Mouse (Mus musculus): ENCODE results near the gene Slc2a4.

Gene Slc2a4

DNA sequence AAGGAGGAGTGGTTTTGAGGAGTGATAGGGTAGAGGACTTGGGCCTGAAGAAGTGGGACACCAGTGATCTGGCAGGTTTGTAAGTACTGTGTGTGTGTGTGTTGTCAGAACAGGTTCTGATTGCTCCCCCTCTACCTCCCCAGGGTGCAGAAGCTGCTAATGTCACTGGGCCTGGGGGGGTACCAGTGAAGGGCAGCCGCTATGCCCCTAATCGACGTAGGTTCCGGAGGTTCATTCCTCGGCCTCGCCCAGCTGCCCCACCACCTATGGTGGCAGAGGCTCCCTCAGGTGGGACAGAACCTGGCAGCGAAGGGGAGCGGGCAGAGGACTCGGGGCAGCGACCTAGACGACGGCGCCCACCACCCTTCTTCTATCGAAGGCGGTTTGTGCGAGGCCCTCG, 8.3 kb downstream of the Slc2a4 start:
- CTCF ChIA-PET: no interaction called here

DNA sequence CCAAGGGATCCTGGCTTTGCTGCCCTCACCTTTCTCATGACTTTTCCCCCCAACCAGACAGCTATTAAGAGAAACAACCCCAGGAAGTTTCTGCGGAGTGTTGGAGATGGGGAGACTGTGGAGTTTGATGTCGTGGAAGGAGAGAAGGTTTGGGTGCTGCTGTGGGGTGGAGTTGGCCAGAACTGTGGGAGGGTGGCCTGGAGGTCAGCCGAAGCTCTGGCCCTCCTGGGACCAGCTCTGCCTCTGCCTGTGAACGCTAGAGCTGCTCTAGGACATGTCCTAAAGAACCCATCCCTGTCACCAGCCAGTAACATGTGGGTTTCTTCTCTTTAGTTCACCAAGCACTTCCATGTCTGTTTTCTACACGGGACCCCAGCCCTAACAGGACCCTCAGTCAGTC, 8.8 kb downstream of the Slc2a4 start:
- CTCF ChIA-PET: no interaction called here

DNA sequence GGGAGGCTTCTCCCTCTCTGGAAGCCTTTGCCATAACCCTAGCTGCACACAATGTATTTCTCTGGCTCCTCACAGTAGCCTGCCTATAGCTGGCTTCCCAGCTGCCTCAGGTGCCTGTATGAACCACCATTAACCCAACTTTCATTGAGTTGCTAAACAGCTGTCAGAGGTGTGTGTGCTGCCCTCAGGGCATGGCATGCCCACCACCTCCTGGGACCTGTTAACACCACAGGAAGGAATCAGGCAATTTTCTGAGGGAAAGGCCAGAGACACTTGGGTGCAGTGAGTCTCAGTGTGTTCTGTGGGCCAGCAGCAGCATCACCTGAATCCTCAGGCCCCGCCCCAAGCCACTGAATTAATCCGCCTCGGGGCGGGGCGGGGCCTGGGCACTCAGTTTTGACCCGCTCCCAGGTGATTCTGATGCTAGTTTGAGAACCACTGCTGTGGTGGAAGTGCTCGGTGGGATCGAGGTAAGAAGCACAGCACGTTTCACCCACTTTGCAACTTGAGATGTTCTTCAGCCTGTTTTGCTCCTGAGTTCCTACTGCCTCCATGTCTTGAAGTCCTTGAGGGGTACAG, 9.5 kb downstream of the Slc2a4 start:
- CTCF ChIA-PET: no interaction called here

DNA sequence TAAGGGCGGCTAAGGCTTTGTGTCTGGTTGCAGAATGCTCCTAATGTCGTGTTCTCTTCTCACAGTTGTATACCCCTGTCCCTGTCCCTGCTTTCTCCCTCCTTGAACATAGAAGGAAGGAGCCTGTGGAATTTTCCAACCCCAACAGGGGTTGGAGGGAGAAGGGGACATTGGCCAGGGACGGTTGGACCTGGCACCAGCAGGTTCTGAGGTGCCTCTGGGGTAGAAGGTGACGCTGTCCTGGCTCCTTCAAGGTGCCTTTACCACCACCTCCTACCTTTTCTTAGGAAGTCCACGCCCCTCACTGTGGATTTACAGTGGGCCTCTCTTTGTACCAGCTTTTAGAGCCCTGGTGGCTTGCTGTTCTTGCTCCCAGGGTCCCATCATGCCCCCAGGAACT, 10.2 kb downstream of the Slc2a4 start:
- CTCF ChIA-PET: interaction anchor here (0.5 kb wide), 1 partner anchor 84 kb away, joined by 15 read pairs; no protein-coding TSS in a partner anchor

DNA sequence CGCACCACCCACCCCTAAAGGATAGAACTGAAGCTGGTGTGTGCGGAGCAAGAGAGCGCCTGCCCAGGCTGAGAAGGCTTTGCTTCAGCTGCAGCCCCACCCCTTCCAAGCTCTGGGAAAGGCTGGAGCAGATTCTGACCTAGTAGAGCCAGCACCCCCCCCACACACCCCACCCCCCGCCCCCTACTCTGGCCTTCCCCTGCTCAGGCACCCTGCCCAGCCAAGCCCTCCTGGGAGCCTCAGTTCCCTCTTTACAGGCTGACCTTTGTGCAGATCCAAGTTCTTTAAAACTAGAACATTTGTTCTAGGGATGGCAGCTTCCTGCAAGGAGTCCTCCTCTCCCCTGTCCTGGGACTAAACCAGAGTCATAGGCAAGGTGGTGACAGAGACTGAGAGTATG, 10.6 kb downstream of the Slc2a4 start:
- CTCF ChIA-PET: interaction anchor here (0.5 kb wide), 1 partner anchor 84 kb away, joined by 15 read pairs; no protein-coding TSS in a partner anchor

DNA sequence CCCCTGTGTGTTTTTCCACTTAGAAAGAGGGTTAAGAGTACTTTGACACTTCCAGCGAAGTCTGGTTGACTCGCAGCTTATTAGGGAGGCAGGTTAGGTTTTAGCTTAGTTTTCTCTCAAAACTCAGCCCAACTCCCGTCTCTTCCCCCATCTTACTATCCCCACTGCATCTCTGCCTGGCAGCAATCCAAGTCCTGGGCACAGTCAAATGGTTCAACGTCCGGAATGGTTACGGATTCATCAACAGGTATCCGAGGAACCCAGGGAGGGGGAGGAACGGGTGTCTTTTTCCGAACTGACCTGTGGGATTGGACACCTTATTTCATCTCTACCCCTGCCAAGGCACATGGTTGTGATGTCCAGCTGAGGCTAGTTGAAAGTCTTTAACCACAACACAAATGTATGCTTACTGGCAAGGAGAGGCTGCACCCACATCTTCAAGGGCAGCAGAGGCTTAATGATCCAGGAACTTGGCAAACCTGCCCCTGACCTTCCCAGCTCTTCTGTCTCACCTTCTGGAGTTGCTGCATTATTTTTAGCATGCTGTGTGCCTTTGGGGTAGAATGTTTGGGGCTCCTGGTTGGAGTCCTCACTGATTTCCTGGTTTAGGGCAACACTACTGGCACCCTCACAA, 11.2 kb downstream of the Slc2a4 start:
- CTCF ChIA-PET: interaction anchor here (0.5 to 0.6 kb wide), 2 partner anchors 15 to 85 kb away, joined by 3 to 15 read pairs; no protein-coding TSS in a partner anchor

DNA sequence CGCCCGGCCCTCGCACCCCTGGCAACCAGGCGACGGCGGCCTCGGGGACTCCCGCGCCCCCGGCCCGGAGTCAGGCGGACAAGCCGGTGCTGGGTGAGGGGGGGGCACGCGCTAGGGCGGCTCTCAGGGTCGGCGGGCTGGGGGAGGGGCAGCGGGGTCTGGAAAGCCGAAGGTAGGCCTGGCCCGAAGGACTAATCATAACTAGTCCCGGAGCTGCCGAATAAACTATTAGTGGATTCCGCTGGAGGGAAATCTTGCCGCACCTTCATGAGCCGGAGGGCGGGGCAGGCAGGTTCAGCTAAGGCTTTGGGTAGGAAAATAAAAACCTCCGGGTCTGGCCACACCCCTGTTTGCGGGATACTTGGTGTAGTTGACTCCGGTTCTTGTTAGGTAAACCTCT, 11.8 kb downstream of the Slc2a4 start:
- CTCF ChIA-PET: interaction anchor here (0.5 to 0.6 kb wide), 2 partner anchors 15 to 205 kb away, joined by 3 to 7 read pairs; no protein-coding TSS in a partner anchor

DNA sequence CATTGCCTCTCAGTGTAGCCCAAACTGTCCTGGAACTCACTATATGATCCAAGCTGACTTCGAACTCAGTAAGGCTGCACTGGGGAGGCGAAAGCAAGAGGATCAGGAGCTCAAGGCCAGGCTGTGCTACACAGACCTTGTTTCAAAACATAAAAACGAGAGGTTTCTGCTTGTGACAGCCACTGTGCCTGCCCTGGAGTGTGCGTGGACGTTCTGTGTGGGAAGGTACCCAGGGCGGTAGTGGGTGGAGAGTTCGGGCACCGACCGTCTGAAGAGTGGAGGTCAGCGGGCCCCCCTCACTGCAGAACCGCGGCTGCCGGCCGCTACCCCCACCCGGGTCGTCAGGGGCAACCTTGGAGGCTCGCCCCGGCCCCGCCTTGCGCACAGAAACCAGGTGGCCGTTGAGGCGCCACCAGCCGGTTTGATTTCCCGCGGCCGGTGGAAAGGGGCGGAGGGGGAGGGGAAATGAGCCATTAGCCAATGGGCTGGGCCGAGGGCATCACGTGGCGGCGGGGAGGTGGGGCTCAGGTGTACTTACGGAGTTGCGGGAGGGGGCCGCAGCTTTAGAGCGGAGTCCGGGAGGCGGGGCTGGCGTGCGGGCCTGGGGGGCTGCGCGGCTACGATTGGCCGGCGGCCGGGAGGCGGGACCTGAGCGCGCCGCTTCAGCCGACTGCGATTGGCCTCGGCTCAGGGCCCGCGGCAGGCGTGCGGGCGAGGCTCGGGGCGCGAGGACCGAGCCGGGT, 12.7 kb downstream of the Slc2a4 start, which contains the start of gene Ybx2:
Ybx2 (plus strand) TSS at position 660 of the 743 bp plus-strand sequence.
- CTCF ChIA-PET: interaction anchor here (0.5 to 2.0 kb wide), 4 partner anchors 12 to 204 kb away, joined by 3 to 20 read pairs (median 5); no protein-coding TSS in a partner anchor

DNA sequence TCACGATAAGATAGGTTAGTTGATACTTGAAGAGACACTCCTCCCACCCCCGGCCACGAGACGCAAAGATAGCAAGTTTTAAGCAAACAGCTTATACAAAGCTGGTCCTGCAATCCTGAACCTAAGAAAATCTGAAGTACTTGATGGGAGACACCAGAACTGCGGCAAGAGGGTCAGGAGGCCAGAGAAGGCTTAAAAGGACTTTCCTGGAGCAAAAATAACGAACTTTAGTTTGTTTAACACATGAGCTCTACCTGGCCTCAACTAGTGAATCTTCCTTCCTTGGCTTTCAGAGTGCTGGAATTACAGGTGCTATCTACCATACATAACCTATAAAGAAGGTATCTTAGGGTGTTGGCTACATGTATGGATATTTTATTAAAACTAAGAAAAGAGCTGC, 13.3 kb downstream of the Slc2a4 start:
- CTCF ChIA-PET: interaction anchor here (0.6 to 2.0 kb wide), 3 partner anchors 12 to 142 kb away, joined by 3 to 20 read pairs (median 3); no protein-coding TSS in a partner anchor

DNA sequence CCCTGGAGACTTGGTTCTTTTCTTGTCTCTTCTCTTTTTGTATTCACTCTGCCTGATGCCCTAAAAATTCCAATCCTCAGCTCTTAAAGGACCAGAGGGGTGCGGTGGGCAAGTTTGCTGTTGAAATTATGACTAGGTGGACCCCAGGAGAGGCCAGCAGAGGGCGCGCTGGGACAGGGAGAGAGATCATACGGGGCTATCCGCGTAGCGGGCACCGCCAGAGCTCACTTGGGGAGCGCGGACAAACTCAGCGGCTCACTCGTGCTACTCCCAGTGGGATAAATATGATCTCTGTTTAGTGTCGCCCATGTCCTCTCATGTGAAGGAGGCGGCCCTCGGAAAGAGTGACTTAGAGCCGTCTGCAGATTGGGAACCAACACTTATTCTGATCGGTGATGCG, 13.8 kb downstream of the Slc2a4 start:
- CTCF ChIA-PET: interaction anchor here (0.5 to 2.0 kb wide), 6 partner anchors 13 to 204 kb away, joined by 3 to 20 read pairs (median 3); partner anchors contain the start of gene Tmem102

DNA sequence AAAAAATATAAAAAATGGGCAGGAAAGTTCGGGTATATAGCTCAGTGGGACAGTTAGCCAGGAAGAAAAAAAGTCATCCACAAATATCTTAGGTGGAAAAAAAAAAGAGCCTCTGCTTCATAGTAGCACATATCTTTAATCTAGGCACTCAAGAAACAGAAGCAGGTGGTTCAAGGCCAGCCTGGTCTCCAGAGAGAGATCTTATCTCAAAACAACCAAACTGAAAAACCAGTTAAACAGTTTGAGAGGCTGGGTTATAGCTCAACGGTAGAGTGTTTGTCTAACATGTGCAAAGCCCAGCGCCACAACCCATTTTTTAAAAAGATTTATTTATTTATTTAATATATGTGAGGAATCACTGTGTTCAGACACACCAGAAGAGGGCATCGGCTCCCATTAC, 14.9 kb downstream of the Slc2a4 start:
- CTCF ChIA-PET: interaction anchor here (0.5 to 1.6 kb wide), 3 partner anchors 16 to 373 kb away, joined by 8 to 9 read pairs (median 8); no protein-coding TSS in a partner anchor

DNA sequence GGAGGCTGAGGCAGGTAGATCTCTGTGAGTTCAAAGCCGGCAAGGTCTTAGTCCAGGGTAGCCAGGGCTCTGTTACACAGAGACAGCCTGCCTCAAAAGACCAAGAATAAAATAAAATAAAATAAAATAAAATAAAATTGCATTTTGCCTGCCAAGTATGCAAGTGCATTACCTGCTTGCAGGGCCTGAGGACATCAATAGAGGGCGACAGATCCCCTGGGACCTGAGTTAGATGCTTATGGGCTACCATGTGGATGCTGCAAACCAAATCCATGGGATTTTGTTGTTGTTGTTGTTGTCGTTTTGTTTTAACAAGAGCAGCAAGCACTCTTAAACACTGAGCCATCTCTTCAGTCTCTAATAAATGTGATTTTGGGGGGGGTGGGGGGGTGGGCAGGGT, 15.7 kb downstream of the Slc2a4 start:
- CTCF ChIA-PET: interaction anchor here (0.7 to 1.6 kb wide), 5 partner anchors 9 to 100 kb away, joined by 3 to 8 read pairs (median 5); partner anchors contain the start of gene Eif5a

DNA sequence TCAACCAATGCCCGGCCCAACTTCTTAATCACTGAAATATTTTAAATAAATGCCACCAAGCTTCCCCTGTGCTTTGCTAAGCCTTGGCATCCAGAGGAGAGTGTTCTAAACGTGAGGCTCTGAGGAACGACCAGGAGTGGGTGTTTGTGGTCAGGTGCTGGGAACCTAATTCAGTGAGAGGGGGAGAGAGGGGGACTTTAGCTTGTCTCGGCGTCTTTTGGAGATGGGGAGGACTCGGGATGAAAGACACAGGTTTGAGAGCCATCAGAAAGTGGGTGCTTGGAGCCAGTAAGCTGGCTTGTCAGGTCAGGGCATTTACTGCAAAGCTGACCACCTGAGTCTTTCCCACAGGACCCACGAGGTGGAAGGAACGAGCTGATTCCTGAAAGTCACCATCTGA, 16.2 kb downstream of the Slc2a4 start:
- CTCF ChIA-PET: interaction anchor here (0.9 to 1.6 kb wide), 4 partner anchors 9 to 17 kb away, joined by 3 to 8 read pairs (median 4); partner anchors contain the start of gene Eif5a

DNA sequence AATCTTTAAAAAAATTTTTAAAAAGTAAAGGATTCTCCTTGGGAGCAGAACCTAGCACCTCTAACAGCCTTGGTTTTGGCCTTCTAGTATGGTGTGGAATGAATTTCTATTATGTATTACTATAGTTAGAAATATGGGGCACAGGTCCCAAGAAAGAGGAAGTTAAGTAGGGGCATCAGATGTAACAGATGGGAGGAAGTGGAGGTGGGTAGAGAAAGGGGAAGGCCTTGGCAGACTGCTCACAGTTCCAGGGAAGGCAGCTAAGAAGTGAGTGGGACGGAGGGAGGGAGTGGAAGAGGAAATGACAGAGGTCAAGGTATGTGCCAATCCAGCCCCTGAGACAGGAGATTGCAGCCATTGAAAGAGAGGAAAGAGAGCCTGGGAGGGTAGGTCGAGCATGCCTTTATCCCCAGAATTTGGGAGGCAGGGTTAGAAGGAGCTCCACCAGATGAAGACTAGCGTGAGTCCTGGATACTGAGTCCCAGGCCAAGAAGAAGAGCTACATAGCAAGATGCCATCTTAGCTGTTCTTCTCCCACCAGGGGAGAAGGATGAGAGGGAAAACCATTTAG, 16.9 kb downstream of the Slc2a4 start:
- CTCF ChIA-PET: interaction anchor here (0.6 to 1.4 kb wide), 5 partner anchors 8 to 291 kb away, joined by 3 to 7 read pairs (median 4); partner anchors contain the start of gene Eif5a

DNA sequence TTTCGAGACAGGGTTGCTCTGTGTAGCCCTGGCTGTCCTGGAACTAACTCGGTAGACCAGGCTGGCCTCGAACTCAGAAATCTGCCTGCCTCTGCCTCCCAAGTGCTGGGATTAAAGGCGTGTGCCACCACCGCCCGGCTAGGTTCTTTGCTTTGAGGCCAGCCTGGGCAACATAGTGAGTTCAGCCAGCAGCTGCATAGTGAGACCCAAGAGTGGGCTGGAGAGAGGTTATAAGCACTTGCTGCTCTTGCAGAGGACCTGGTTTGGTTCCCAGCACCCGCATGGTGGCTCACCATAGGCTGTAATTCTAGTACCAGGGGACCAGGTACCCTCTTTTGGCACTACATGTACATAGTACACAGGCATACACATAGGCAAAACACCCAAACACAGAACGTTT, 17.8 kb downstream of the Slc2a4 start:
- CTCF ChIA-PET: interaction anchor here (0.6 kb wide), 1 partner anchor 292 kb away, joined by 7 read pairs; no protein-coding TSS in a partner anchor

DNA sequence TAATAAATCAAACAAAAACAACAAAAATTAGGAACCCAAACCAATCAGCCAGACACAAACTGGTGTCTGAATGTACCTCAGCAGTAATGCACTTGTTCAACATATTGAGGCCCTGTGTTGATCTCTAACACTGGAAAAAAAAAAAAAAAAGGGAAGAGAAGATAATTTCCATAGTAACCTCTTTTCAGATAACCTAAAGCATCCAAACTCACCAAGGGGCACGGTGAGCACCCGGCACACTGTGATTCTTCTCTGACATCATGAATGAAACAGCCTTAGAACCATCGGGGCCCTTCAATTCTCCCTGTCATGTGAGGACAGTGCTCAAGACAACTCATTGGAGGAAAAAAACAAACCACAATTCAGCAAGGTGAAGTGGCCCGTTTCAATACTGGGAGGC, 18.3 kb downstream of the Slc2a4 start:
- CTCF ChIA-PET: no interaction called here

DNA sequence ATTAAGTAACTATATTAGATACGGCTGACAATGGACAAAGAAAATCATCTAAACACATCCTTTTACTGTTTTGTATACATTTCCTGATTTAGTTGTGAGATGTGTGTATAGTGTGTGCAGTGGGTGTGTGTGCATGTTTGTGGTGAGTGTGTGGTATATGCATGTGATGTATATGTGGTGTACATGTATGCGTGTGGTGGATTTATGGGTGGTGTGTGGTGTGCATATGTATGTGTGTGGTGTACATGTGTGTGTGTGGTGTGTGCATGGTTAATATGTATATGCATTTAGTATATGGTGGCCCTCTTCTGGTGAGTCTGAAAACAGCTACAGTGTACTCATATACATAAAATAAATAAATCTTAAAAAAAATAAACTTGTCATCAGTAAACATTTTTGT, 20.5 kb downstream of the Slc2a4 start:
- CTCF ChIA-PET: interaction anchor here (0.6 kb wide), 2 partner anchors 33 to 119 kb away, joined by 6 to 27 read pairs; no protein-coding TSS in a partner anchor

DNA sequence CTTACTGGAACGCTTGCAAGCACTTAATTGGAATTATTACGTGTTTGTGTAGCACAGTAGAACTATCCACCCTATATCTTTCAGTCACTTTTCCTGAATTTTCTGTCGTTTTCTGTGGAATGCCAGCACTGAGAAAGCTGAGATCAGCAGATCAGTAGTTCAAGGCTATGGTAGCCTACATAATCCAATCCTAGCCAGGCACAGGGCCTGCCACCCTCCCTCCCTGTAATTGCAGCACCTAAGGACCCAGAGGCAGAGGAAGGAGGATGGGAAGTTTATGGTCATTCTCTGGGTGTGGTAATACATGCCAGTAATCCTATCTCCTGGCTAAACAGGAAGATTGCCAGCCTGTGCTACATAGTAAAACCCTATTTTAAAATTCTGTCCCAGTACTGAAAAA, 25.2 kb downstream of the Slc2a4 start:
- CTCF ChIA-PET: interaction anchor here (0.7 to 1.1 kb wide), 2 partner anchors 9 to 34 kb away, joined by 4 to 7 read pairs; no protein-coding TSS in a partner anchor

DNA sequence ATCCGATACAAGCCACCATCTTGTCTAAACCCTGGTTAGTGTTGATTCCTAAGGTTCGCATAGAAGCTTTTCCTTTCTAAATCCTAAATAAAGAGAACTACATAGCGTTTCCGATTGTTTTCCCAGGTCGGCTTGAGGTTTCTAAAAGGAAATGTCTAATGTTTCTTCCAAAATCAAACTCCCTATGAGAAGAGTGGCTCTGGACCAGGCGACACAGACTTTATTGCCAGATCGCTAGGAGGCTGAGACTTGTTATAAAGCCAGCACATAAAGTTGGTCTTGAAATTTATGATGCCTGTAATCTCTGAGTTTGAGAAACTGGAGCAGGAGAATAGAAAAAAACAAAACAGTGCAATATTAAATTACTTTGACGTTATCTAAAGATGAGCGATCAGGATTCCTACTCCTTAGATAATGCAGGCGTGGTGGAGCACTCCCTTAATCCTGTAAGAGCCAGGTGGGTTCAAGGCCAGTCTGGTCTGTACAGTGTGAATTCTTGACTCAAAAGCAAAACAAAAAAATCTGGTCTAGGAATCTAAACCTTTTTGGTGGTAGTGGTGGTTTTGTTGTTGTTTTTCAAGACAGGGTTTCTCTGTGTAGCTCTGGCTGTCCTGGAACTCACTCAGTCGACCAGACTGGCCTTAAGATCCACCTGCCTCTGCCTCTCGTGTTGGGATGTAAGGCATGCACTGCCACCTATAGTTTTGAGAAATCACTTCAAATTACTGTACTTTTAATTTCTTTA, 25.8 kb downstream of the Slc2a4 start:
- CTCF ChIA-PET: interaction anchor here (0.5 to 2.6 kb wide), 4 partner anchors 10 to 40 kb away, joined by 3 to 7 read pairs (median 6); no protein-coding TSS in a partner anchor
